Mouse (Mus musculus): ENCODE data around the gene H2-T22.
"Not testable (repeated sequence)": the region's sequence is repeated elsewhere in the genome, so short reads cannot be mapped to it uniquely, and the experiment has no call there.

Gene H2-T22

GRCm38 (mm10) chr17:36030046-36030702 is 12.4 kb downstream of the H2-T22 start:
- peak in 1 of 2 experiments; percentile 10 for DNase-seq (ENCODE audit: low spot score in 2 of 2)

DNA sequence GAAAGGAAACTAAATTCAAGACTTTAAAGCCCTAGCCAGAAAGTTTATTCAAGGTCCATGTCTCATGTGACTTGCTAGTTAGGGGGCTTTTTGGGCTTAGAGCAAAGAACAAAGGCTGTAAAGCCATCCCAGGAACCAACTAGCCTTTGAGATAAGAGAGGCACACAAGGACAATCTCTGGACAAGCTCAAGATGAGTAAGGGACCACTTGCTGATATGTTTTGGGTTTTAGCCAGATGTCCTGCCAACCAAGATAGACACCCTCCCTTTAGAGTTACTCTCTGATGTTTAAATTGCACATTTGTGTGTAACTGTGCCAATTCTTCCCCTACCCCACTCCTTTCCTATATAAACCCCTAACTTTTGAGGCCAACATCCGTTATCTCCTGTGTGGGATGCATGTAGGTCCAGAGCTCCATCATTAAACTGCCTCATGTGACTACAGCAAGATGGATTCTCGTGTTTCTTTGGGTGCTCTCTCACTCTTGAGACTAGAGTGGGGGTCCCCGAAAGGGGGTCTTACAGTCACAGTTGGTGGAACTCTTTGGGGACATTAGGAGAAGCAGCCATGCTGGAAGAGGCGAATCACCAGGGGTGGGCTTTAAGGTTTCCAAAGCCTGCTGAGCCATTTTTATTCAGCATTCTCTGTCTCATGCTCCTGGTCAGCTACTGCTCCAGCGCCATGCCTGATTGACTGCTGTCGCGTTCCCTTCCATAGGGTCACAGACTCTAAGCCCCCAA is 13.5 kb downstream of the H2-T22 start:
- no peak for DNase-seq (ENCODE audit: low spot score in 2 of 2)

DNA sequence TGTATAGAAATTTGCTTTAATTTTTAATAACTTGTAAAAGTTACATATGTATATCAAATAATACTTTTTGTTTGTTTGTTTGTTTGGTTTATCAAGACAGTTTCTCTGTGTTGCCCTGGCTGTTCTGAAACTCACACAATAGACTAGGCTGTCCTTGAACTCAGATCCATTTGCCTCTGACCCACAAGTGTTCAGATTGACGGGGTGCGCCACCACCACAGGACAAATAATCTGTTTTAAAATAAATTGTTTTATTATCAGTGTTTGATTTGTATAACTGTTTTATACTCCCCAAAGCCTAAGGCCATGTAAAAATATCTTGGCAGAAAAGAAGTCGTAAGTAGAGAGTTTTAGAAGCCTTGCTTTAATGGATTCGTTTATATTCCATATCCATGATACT is 14.9 kb downstream of the H2-T22 start:
- DNase-seq (ENCODE audit: low spot score in 2 of 2), result no peak

GRCm38 (mm10) chr17:36025901-36026300 is 16.6 kb downstream of the H2-T22 start:
- no peak for DNase-seq (ENCODE audit: low spot score in 2 of 2)

- DNase-seq (ENCODE audit: low spot score in 2 of 2), result no peak
Measured at GRCm38 (mm10) chr17:36025197-36025596, 17.4 kb downstream of the H2-T22 start.

DNA sequence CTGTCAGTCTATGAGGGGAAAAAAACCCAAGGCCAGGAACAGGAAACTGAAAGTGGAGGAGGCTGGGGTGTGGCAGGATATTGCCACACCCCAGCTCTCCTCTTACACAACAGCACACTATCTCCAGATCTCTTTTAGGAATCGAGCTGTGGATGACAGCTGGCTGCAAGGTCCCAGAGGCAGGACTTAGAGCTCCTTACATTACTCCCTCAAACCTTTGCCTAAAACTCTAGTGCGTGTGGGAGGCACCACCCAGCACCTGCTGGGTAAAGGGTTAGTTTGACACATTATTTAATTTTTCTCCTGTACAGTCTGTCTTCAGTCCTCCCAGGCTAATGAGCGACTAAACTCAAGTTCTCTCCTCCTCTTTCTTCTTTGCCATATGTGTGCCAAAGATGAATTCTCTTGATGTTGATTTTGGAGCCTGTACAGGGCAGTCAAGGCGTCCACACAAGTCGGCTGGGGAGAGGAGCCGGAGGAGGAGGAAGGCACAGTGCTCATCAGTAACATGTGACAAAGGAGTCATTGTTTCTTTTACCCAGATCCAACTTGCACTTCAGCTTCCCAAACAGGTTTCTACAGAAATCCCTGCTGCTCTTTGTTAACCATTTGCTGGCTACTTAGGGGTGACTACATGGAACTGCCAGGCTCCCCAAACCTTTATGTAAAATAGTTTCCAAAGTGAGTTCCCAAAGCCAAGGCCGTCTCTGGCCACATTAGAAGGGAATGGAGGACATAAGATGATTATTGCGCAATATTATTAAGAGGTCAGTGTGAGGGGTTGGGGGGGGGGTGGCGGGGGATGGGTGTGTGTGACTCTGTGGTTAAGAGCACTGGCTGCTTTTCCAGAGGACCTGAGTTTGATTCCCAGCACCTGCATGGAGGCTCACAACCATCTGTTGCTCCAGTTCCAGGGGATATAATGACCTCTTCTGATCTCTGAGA is 18.6 kb downstream of the H2-T22 start:
- no peak for DNase-seq (ENCODE audit: low spot score in 2 of 2)

DNA sequence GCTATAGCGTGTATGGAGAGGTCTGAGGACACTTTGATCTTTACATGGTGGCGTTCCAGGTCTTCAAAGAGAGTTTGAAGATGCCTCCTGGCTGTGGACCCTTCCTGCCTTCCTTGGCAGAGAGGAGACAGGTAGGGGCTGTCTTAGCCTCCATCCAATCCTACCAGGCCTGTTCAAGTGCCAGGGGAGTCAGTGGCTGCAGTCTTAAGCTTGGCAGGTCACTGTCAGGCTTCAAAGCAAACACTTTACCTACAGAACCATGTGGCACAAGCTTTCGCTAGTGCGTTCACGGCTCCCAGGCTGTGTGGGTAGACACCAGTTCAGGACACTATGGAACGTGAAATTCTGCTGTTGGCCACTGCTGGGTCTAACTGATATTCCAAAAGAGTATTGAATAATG is 19.6 kb downstream of the H2-T22 start:
- DNase-seq (ENCODE audit: low spot score in 2 of 2), result no peak

DNA sequence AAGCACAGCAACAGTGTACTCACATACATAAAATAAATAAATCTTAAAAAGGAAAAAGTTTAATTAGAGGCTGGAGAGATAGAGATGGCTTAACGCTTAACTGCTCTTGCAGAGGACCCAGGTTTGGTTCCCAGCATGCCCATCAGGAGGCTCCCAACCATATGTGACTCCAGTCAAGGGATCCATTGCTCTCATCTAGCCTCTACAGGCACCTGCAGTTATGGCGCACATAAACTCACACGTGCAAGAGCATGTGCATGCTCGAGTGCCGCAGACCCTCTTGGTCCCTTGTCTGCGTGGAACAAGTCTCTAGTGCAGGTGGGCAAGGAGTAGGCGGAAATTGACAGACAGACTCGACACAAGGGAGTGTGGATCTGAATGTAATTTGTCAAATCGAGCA is 20.4 kb downstream of the H2-T22 start:
- no peak for DNase-seq (ENCODE audit: low spot score in 2 of 2)

DNA sequence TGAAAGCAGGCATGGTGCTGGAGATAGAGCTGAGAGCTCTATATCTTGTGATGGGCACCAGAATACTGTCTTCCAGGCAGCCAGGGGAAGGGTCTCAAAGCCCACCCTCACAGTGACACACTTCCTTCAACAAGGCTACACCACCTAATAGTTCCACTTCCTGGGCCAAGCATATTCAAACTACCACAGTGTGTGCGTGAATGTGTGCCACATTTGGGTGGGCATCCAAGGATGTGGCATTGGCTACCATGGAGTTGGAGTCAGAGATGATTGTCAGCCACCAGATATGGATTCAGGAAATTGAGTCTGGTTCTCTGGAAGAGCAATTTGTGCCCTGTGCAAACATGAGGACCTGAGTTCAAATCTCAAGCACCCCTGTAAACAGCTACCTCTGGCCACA is 21.2 kb downstream of the H2-T22 start:
- DNase-seq (ENCODE audit: low spot score in 2 of 2), result no peak

DNA sequence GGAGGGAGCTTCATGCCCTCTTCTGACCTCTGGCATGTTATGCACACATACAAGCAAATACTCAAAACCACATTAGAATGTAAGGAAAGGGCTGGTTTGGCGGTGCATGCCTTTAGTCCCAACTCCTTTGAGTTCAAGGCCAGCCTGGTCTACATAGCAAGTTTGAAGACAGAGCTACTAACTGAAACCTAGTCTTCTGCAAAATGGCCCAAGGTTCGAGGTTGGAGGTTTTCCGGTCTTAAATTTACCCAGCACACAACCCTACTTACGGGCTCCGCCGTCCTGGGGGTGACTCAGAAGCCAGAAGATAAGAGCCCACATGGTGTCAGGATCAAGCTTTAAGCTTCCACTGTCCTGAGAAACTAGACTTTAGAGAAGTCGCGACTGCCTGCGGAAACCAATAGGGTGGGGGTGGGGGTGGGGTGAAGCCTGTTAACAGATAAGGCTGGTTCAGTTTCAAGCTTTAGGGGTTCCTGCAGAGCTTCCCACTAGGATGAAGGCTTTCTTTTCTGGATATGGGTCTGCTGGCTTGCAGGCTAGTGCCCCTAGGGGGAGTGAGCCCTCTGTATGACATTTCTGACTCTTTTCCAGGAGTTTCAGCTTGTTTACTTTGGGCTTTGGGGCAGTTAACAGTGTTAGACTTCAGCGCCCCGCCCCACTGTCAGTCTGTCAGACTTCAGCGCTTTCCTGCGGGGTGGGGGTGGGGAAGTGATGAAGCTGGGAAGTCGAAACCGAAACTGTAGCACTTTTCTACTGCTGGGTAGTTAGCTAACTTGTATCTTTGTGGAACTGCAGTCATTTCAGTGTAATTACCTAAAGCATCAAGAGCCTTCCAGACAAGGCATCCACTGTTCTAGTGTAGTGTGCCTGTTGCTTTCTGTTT is 22.1 kb downstream of the H2-T22 start, which contains the start of gene H2-T24:
H2-T24 (minus strand) TSS at position 370 of the 883 bp plus-strand sequence.
- DNase-seq (ENCODE audit: low spot score in 2 of 2), result peak; percentile 63 to 75

- no peak for DNase-seq (ENCODE audit: low spot score in 2 of 2)
Measured at GRCm38 (mm10) chr17:36019519-36019918, 23.0 kb downstream of the H2-T22 start.

DNA sequence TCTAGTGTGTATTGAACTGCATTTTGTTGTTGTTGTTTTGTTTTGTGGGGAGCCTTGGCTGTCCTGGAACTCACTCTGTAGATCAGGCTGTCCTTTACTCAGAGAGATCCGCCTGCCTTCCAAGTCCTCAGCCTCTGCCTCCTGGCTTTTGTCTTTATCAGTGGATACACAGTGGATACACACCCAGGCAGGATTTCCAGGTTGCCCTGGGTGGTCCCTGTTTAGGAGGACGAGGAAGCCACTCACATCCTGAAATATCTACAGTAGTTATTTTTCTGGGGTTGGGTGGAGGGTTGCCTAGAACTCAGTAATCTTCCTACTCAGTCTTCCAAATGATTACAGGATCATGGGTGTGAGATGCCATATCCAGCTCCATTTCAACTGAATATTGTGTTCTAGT is 23.6 kb downstream of the H2-T22 start:
- no peak for DNase-seq (ENCODE audit: low spot score in 2 of 2)

DNA sequence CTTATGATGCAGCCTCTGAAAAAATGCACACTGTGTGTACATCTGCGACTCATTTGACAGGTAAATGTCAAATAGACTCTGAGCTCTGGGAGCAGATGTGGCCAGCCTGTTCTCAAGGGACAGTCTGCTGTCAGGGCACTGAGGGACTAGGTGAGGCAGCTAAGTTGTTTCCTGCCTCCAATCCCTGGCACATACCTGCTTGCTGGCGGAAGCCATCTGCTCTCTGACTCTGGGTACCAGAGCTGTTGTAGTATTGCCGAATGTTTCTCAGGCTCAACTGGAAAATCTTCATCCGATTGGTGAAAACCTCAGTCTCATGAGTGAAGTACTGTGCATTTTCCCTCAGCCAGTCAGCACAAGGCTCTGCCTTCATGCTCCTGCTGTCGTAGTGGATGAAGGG is 25.5 kb downstream of the H2-T22 start:
- DNase-seq (ENCODE audit: low spot score in 2 of 2), result no peak

- no peak for DNase-seq (ENCODE audit: low spot score in 2 of 2)
Measured at GRCm38 (mm10) chr17:36014977-36015376, 27.6 kb downstream of the H2-T22 start.

DNA sequence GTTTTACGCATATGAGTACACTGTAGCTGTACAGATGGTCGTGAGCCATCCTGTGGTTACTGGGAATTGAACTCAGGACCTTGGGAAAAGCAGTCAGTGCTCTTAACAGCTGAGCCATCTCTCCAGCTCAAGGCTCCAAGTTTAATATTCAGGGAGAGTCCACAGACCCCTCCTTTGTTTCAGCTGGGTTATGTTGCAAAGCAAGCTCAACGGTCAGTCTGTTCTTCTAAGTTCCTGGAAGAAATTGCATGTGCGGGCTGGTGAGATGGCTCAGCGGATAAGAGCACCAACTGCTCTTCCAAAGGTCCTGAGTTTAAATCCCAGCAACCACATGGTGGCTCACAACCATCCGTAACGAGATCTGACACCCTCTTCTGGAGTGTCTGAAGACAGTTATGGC is 38.1 kb downstream of the H2-T22 start:
- not testable (repeated sequence) for DNase-seq (ENCODE audit: low spot score in 2 of 2)

- DNase-seq (ENCODE audit: low spot score in 2 of 2), result no peak
Measured at GRCm38 (mm10) chr17:36003331-36003730, 39.2 kb downstream of the H2-T22 start.

DNA sequence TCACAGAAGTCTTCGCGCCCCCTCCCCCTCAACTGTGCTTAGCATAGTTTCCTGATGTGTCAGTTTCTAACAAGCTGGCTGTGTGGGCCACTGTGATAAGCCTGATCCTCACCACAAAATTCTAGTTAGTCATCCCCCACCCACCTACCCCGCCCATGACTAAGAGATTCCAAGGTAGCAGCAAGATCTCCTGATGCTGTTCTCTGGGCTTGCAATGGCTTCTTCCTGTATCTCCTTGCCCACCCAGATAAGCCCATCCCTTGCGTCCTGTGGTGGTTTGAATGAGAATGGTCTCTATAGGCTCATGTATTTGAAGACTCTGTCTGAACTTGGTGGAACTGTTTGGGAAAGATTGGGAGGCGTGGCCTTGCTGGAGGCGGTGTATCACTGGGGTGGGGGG is 40.6 kb downstream of the H2-T22 start:
- DNase-seq (ENCODE audit: low spot score in 2 of 2), result peak in 1 of 2 experiments; percentile 56

DNA sequence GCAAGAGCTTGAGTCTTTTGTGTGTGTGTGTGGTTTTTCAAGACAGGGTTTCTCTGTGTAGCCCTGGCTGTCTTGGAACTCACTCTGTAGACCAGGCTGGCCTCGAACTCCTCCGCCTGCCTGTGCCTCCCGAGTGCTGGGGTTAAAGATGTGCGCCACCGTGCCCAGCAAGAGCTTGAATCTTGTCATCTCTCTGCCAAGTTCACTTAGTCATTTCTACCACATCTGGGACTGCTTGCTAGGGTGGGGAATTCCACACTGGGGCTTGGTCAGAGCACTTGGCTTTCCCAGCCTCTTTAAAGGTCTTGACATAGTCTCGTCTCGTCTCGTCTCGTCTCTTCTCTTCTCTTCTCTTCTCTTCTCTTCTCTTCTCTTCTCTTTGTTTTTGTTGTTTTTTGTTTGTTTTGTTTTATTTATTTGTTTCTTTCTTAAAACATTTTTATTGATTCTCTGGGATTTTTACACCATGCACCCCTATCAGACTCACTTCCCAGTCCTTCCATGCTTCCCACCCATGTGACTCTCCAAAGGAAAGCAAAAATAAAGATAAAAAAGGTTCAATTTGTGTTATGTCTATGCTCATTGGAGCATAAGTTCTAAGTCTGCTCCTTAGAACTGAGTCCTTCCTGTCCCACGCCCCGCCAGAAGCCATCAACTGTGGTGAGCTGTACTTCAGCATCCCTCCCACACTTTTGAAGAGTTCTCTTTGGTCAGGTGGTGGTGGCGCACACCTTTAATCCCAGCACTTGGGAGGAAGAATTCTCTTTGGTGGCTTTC is 41.2 kb downstream of the H2-T22 start:
- peak in 1 of 2 experiments; percentile 53 for DNase-seq (ENCODE audit: low spot score in 2 of 2)

GRCm38 (mm10) chr17:36000349-36000748 is 42.2 kb downstream of the H2-T22 start:
- DNase-seq (ENCODE audit: low spot score in 2 of 2), result no peak

- peak in 1 of 2 experiments; percentile 39 for DNase-seq (ENCODE audit: low spot score in 2 of 2)
Measured at GRCm38 (mm10) chr17:35999356-35999755, 43.2 kb downstream of the H2-T22 start.

All from spleen, postnatal 14 days (tissue).